Mouse (Mus musculus): ENCODE data around the gene Ermap.

The Ermap gene

DNA sequence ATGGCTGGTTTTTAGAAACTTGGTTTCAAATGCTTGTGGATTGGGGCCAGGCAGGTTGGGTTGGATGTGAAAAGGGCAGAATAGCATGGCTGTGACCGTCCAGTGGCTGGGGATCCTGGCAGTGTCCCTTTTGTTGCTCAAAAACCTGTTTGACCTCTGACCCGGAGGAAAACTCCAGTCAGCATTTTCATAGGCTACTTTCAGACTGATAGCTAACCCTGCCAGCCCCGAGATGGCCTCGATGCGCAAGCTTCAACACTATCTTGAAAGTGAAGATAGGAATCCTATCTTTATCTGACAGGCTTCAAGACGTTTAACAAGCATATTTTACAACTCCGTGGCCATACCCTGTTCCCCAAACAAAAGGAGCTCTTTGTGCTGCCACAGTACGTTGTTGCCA is 52.5 kb downstream of the Ermap start:
- DNase-seq (ENCODE audit: low read depth): no peak

GRCm38 (mm10) chr4:119133860-119134259 is 56.0 kb downstream of the Ermap start:
- DNase-seq (ENCODE audit: low read depth): no peak

DNA sequence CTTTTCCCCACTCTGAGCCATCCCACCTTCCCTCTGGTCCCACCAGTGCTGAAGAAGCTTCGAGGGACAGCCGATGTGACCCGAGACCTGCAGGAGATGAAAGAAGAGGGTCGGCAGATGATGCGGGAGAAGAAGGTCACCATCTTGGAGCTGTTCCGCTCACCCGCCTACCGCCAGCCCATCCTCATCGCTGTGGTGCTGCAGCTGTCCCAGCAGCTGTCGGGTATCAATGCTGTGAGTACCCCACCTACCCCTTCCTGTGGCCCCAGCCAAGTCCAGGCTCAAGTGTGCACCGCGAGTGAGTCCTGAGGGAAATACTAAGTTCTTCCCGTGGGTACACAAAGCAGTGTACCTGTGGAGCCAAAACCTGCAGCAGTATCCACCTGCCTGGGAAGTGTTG is 56.5 kb downstream of the Ermap start:
- DNase-seq (ENCODE audit: low read depth): no peak

- no peak for DNase-seq (ENCODE audit: low read depth)
Measured at GRCm38 (mm10) chr4:119131189-119131910, 58.5 kb downstream of the Ermap start.

- no peak for DNase-seq (ENCODE audit: low read depth)
Measured at GRCm38 (mm10) chr4:119129096-119129495, 60.7 kb downstream of the Ermap start.

DNA sequence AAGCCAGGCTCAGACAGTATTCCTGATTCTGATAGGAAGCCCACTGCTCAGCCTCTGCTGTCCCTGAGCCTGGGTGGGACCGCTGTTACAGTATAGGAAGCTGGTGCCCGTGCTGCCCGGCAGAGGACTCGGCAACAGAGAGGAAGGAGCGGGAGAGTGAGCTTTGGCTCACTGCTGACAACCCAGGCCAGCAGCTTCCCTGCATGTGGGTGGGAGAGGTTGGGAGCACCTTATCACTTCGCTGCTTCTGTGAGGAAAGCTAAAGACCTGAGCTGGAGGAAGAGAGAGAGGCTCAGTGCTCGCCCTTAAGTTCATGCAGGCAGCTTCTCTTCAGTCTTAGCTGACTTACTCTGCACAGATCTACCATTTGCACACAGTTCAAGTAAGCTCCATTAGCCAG is 61.3 kb downstream of the Ermap start:
- no peak for DNase-seq (ENCODE audit: low read depth)

DNA sequence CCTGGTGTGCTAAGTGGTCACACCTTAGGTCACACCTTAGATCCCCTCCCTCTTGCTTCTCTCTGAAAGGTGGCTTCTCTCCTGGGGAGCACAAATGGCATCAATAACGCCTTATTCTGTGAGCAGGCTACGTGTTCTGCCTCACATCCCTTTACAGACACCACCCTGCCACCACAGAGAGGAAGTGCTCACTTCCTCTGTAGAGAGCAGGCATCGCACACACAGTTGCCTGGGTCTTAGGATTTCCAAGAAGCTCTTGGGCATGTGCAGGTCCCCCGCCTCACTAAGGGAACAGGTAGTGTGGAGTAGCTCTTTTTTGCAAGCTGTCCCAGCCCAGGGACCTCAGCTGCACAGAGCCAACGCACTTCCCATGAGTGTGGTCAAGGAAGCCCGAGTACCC is 62.6 kb downstream of the Ermap start:
- DNase-seq (ENCODE audit: low read depth): peak; percentile 49

GRCm38 (mm10) chr4:119125577-119126270 is 64.1 kb downstream of the Ermap start:
- no peak for DNase-seq (ENCODE audit: low read depth)

Measured in c-Kit-positive CD71-negative TER-119-negative erythroid progenitor cells, embryonic 14.5 days (primary cell).